Comparison of ENCODE assay signal across 8 mouse cellular contexts in the genomic region with DNA sequence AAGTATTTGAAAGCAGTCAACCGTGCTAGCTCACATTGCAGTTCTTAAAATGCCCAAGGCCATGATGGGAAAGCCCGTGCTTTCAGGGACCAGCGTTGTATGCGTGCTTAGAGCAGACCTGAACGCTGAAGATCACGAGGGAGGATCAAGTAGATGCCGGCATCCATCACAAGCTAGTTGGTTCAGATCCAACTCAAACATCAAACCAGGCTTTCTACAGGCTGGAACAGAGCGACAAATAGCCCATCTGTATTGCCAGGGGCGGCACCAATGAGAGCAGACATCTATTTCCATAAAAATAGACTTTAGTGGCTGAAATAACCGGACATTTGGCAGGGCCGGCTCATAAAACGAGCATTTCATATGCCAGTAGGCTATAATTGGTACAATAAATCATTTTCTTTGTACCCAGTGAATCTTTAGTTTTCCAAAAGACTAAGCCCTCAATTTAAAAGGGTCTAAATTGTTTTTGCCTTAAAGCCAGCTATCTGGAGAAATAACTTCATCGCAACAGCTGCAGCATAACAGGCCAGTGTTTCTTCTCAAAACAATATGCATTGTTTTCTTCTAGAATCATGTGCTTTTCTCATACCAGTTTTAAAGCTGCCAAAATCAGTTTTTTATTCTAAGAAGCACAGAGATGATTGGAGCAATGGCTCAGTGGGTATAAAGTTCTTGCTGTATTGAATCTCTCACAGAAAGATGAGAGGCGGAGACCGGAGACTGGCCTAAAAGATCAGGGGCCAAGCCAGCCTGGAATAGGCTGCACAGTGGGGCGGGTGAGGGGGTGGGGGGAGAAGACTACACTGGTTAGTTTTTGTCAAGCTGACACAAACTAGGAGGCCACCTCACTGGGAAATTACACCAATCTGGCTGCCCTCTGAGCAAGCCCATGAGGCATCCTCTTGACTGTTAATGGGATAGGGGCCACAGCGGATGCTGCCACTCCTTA. TPM values are rescaled to one million over a fixed set of nuclear protein-coding genes. Genes with fewer than 3 reads are reported as not detected.
A peak's percentile ranks its signal among the peaks of the same experiment; 100 is the strongest.
DNase-seq lines count a peak whose midpoint lies in the region; ATAC-seq and TF ChIP-seq lines count a peak whose summit lies in the region.

No protein-coding gene starts in this region.

- intact Hi-C loops in heart, postnatal 10 days (cut with DNase I): no loop called here

- H3K27ac ChIP-seq in limb, embryonic 14.5 days (replicated peaks; ENCODE audit: low read depth, low read length): peak overlapping the region; percentile 33; the same call in 1 of the 2 replicates

- peaks cover 5% of the 10 kb centered on the region; the same call in 1 of the 2 replicates for H3K4me1 ChIP-seq in limb, embryonic 14.5 days (ENCODE audit: control insufficient read depth, insufficient read depth, low read length)

- no peak for TF ChIP-seq POLR2A in limb, embryonic 14.5 days (IDR thresholded peaks at IDR 0.05; ENCODE audit: borderline replicate concordance, extremely low read depth, insufficient read depth, insufficient read length)

- DNase-seq in layer of hippocampus, adult 11-12 months (ENCODE audit: low spot score): peak; percentile 54
- DNase-seq in layer of hippocampus, adult 9-10 months (ENCODE audit: low spot score): no peak
- DNase-seq in embryo, embryonic 10.5 days (ENCODE audit: low spot score): peak; percentile 53
- DNase-seq in heart, postnatal 10 days: peak; percentile 26 to 29
- DNase-seq in limb, embryonic 14.5 days (ENCODE audit: low spot score): peak; percentile 32
- peak; percentile 47 to 65 for DNase-seq in right cerebral cortex, postnatal 10 days (ENCODE audit: low spot score in 2 of 2)
- DNase-seq in ovary, postnatal 36 days (ENCODE audit: low spot score): no peak
- DNase-seq in thymus, adult 18-20 months: no peak

- no peaks in the 10 kb centered on the region for H3K36me3 ChIP-seq in limb, embryonic 14.5 days (ENCODE audit: control insufficient read depth, insufficient read depth, low read length)

- 48% methylated on average over 17 of the region's 17 CpGs for WGBS in limb, embryonic 14.5 days

- H3K4me2 ChIP-seq in limb, embryonic 14.5 days (replicated peaks; ENCODE audit: low read depth, low read length, severe bottlenecking): peak overlapping the region; percentile 47

- no peaks in the 10 kb centered on the region for H3K9me3 ChIP-seq in limb, embryonic 14.5 days (ENCODE audit: control insufficient read depth, low read length)

- H3K4me3 ChIP-seq in limb, embryonic 14.5 days (replicated peaks; ENCODE audit: low read length): peak overlapping the region; percentile 25

- peak overlapping the region; percentile 34; the same call in 1 of the 2 replicates for H3K9ac ChIP-seq in limb, embryonic 14.5 days (ENCODE audit: low read depth, low read length, severe bottlenecking)

- peak; percentile 47 for ATAC-seq in limb, embryonic 14.5 days (ENCODE audit: low FRiP score, low read depth)

- no peaks in the 10 kb centered on the region for H3K27me3 ChIP-seq in limb, embryonic 14.5 days (ENCODE audit: control insufficient read depth, insufficient read depth, low read length)

RNA-seq across cellular contexts. Expression of gene Lrrc8b, which starts 14.9 kb away (rescaled TPM):
- total RNA-seq in heart, postnatal 10 days (2021): 10 to 100 TPM; 15.8 to 19.8 TPM
- 5.8 and 6.8 TPM in 2 replicates for polyA plus RNA-seq in limb, embryonic 14.5 days (2012; rRNA removed)
- polyA plus RNA-seq in limb, embryonic 14.5 days (2014; fragmentation: Nextera tagmentation; extraction: Ambion mirVana): 6.6 and 6.8 TPM in 2 replicates

Comparison
In these comparisons a context has a peak if more than half of its experiments do, and no peak if none do; other contexts are left out.
1. DNase-seq: peak in layer of hippocampus, adult 11-12 months (single experiment), embryo, embryonic 10.5 days (single experiment), heart, postnatal 10 days (2 of 2), limb, embryonic 14.5 days (single experiment) and right cerebral cortex, postnatal 10 days (2 of 2); none in layer of hippocampus, adult 9-10 months (single experiment), ovary, postnatal 36 days (single experiment) and thymus, adult 18-20 months (0 of 2).